10 mouse cellular contexts compared by ENCODE assay signal in genomic region chr4:85404424-85405194, GRCm38 (mm10).
DNase-seq lines count a peak whose midpoint lies in the region; ATAC-seq and TF ChIP-seq lines count a peak whose summit lies in the region.
"Had no signal": no experiment of that assay in that cellular context is flagged by ENCODE, and none has a peak within 500 bp of the region (broad histone marks: within the 10 kb centered on the region; RNA-seq: fewer than 3 reads in every experiment).

No protein-coding gene starts in this region.

- ATAC-seq in neural tube, embryonic 15.5 days (ENCODE audit: low FRiP score), result no peak
- ATAC-seq in embryonic facial prominence, embryonic 14.5 days (ENCODE audit: low read depth), result 0 out of 2 replicates have a peak, but pooled peaks have one; percentile 26
- peak; percentile 17; the same call in 1 of the 2 replicates for ATAC-seq in hindbrain, embryonic 13.5 days (ENCODE audit: low FRiP score)
- 0 out of 2 replicates have a peak, but pooled peaks have one; percentile 16 for ATAC-seq in midbrain, postnatal 0 days (ENCODE audit: low FRiP score)

- 43% methylated on average over 10 of the region's 10 CpGs for WGBS in neural tube, embryonic 15.5 days
- 40% methylated on average over 10 of the region's 10 CpGs for WGBS in embryonic facial prominence, embryonic 14.5 days
- WGBS in hindbrain, embryonic 13.5 days, result 42% methylated on average over 10 of the region's 10 CpGs
- WGBS in midbrain, postnatal 0 days, result 46% methylated on average over 10 of the region's 10 CpGs

- DNase-seq in neural tube, embryonic 10.5 days (ENCODE audit: extremely low spot score, low spot score), result peak; percentile 84
- peak; percentile 12 for DNase-seq in brain, embryonic 18.5 days (ENCODE audit: low read depth, low spot score)
- DNase-seq in embryonic facial prominence, embryonic 14.5 days (ENCODE audit: low spot score), result peak; percentile 69
- peak; percentile 39 to 54 for DNase-seq in left cerebral cortex, postnatal 36 days (ENCODE audit: low spot score in 2 of 2)
- DNase-seq in midbrain, postnatal 0 days (ENCODE audit: low spot score), result peak; percentile 69
- peak; percentile 17 for DNase-seq in yolk sac, embryonic 10.5 days (ENCODE audit: low spot score)

- no peak overlapping the region for H3K4me3 ChIP-seq in neural tube, embryonic 15.5 days (replicated peaks)
- no peak overlapping the region for H3K4me3 ChIP-seq in embryonic facial prominence, embryonic 14.5 days (ENCODE audit: low read depth, low read length)
- H3K4me3 ChIP-seq in hindbrain, embryonic 13.5 days, result no peak overlapping the region
- no peak overlapping the region for H3K4me3 ChIP-seq in midbrain, postnatal 0 days (ENCODE audit: low read depth, low read length)
- H3K4me3 ChIP-seq: embryonic facial prominence, embryonic 15.5 days had no signal

- no peaks in the 10 kb centered on the region for H3K4me1 ChIP-seq in neural tube, embryonic 15.5 days
- no peaks in the 10 kb centered on the region for H3K4me1 ChIP-seq in embryonic facial prominence, embryonic 14.5 days (ENCODE audit: control insufficient read depth, insufficient read depth, low read length)
- no peaks in the 10 kb centered on the region for H3K4me1 ChIP-seq in hindbrain, embryonic 13.5 days (replicated peaks)
- no peaks in the 10 kb centered on the region for H3K4me1 ChIP-seq in midbrain, postnatal 0 days (ENCODE audit: insufficient read depth, low read length)
- H3K4me1 ChIP-seq: embryonic facial prominence, embryonic 15.5 days had no signal

- no peak overlapping the region for H3K4me2 ChIP-seq in neural tube, embryonic 15.5 days
- H3K4me2 ChIP-seq in embryonic facial prominence, embryonic 14.5 days (ENCODE audit: low read depth, low read length), result no peak overlapping the region
- H3K4me2 ChIP-seq in hindbrain, embryonic 13.5 days, result no peak overlapping the region
- no peak overlapping the region for H3K4me2 ChIP-seq in midbrain, postnatal 0 days (ENCODE audit: low read depth, low read length, poor library complexity, severe bottlenecking)
- H3K4me2 ChIP-seq: embryonic facial prominence, embryonic 15.5 days had no signal

- no peaks in the 10 kb centered on the region for H3K36me3 ChIP-seq in neural tube, embryonic 15.5 days
- no peaks in the 10 kb centered on the region for H3K36me3 ChIP-seq in embryonic facial prominence, embryonic 14.5 days (ENCODE audit: control insufficient read depth, insufficient read depth, low read length)
- H3K36me3 ChIP-seq in hindbrain, embryonic 13.5 days, result no peaks in the 10 kb centered on the region
- H3K36me3 ChIP-seq in midbrain, postnatal 0 days (ENCODE audit: insufficient read depth, low read length), result no peaks in the 10 kb centered on the region
- H3K36me3 ChIP-seq: embryonic facial prominence, embryonic 15.5 days had no signal

- no peaks in the 10 kb centered on the region for H3K27me3 ChIP-seq in neural tube, embryonic 15.5 days (replicated peaks)
- no peaks in the 10 kb centered on the region for H3K27me3 ChIP-seq in embryonic facial prominence, embryonic 14.5 days (replicated peaks; ENCODE audit: control insufficient read depth, insufficient read depth, low read length)
- H3K27me3 ChIP-seq in hindbrain, embryonic 13.5 days, result no peaks in the 10 kb centered on the region
- no peaks in the 10 kb centered on the region for H3K27me3 ChIP-seq in midbrain, postnatal 0 days (ENCODE audit: insufficient read depth, low read length)
- H3K27me3 ChIP-seq: embryonic facial prominence, embryonic 15.5 days had no signal

- TF ChIP-seq CTCF in midbrain, postnatal 0 days (IDR thresholded peaks at IDR 0.05), result peak; percentile 89

- no peak overlapping the region for H3K27ac ChIP-seq in neural tube, embryonic 15.5 days (replicated peaks)
- no peak overlapping the region for H3K27ac ChIP-seq in embryonic facial prominence, embryonic 14.5 days (replicated peaks; ENCODE audit: low read depth, low read length)
- H3K27ac ChIP-seq in hindbrain, embryonic 13.5 days, result no peak overlapping the region
- H3K27ac ChIP-seq in midbrain, postnatal 0 days (ENCODE audit: low read depth, low read length), result no peak overlapping the region
- H3K27ac ChIP-seq: embryonic facial prominence, embryonic 15.5 days; macrophage had no signal

- no peaks in the 10 kb centered on the region for H3K9me3 ChIP-seq in neural tube, embryonic 15.5 days (replicated peaks)
- no peaks in the 10 kb centered on the region for H3K9me3 ChIP-seq in embryonic facial prominence, embryonic 14.5 days (ENCODE audit: control insufficient read depth, low read length)
- H3K9me3 ChIP-seq in hindbrain, embryonic 13.5 days, result no peaks in the 10 kb centered on the region
- no peaks in the 10 kb centered on the region for H3K9me3 ChIP-seq in midbrain, postnatal 0 days (ENCODE audit: low read length)
- H3K9me3 ChIP-seq: embryonic facial prominence, embryonic 15.5 days had no signal

- intact Hi-C loops in left cerebral cortex, postnatal 36 days (cut with DNase I), result loop anchor here (2.0 to 10.0 kb wide), 3 partner anchors 398 to 1150 kb away; partner anchors contain the start of gene Saxo1

- H3K9ac ChIP-seq in neural tube, embryonic 15.5 days (replicated peaks), result no peak overlapping the region
- no peak overlapping the region for H3K9ac ChIP-seq in embryonic facial prominence, embryonic 14.5 days (ENCODE audit: low read depth, low read length)
- H3K9ac ChIP-seq in hindbrain, embryonic 13.5 days, result no peak overlapping the region
- H3K9ac ChIP-seq in midbrain, postnatal 0 days (replicated peaks; ENCODE audit: low read length, poor library complexity, severe bottlenecking), result no peak overlapping the region
- H3K9ac ChIP-seq: embryonic facial prominence, embryonic 15.5 days had no signal

Comparison
In these comparisons a context has a peak if more than half of its experiments do, and no peak if none do; other contexts are left out.
1. DNase-seq: peak in every context shown above with its lines; median percentile 84 in neural tube, embryonic 10.5 days; 69 in embryonic facial prominence, embryonic 14.5 days; 69 in midbrain, postnatal 0 days; 46 in left cerebral cortex, postnatal 36 days; 17 in yolk sac, embryonic 10.5 days; 12 in brain, embryonic 18.5 days.